Mouse (Mus musculus): ENCODE results near the gene Gm47985. TPM values are rescaled to one million over a fixed set of nuclear protein-coding genes. Genes with fewer than 3 reads are reported as not detected.

Gene Gm47985
- total and polyA plus RNA-seq, 3 experiments = 0.19 to 0.25 TPM; not detected in 1

- Histone ChIP-seq H3K9ac (ENCODE audit: control insufficient read depth, low read depth, low read length, poor library complexity, severe bottlenecking) (no peak overlapping the region), H3K4me1 (ENCODE audit: control insufficient read depth in 1 of 2, insufficient read depth in 2 of 2, low read length in 2 of 2) (peaks cover 30 to 40% of the 10 kb centered on the region in 2 experiments), H3K36me3 (ENCODE audit: control insufficient read depth in 1 of 2, insufficient read depth in 2 of 2, low read length in 2 of 2) (peaks cover 0 to 36% of the 10 kb centered on the region in 2 experiments; a peak in 2 of 4 replicates), H3K27ac (ENCODE audit: control insufficient read depth, low read depth, low read length) (peak overlapping the region; percentile 69), H3K4me3 (ENCODE audit: control insufficient read depth in 1 of 2, insufficient read depth in 1 of 2, low read depth in 2 of 2, low read length in 2 of 2) (no peak overlapping the region), H3K27me3 (ENCODE audit: control insufficient read depth in 1 of 2, insufficient read depth in 2 of 2, low read length in 2 of 2) (no peaks in the 10 kb centered on the region), H3K79me2 (ENCODE audit: control insufficient read depth, insufficient read depth, low read length, poor library complexity) (no peaks in the 10 kb centered on the region), H3K9me3 (replicated peaks; ENCODE audit: insufficient read depth, low read length) (no peaks in the 10 kb centered on the region)
- no peak for TF ChIP-seq UBTF (IDR thresholded peaks at IDR 0.05; ENCODE audit: borderline replicate concordance, insufficient read depth, low read depth, low read length)
- TF ChIP-seq RCOR1 (IDR thresholded peaks at IDR 0.05; ENCODE audit: low read depth, low read length) = peak; percentile 83
- peak; percentile 97 for TF ChIP-seq ETS1 (IDR thresholded peaks at IDR 0.05; ENCODE audit: low read depth, low read length)
- 0 out of 2 replicates have a peak, but pooled peaks have one; percentile 18 for TF ChIP-seq JUND (IDR thresholded peaks at IDR 0.05; ENCODE audit: low read depth, low read length)
- TF ChIP-seq USF1 (IDR thresholded peaks at IDR 0.05; ENCODE audit: low read depth, low read length) = peak; percentile 27; the same call in 1 of the 2 replicates
- TF ChIP-seq SIN3A (IDR thresholded peaks at IDR 0.05; ENCODE audit: low read length) = peak; percentile 69
- peak; percentile 43; the same call in 1 of the 2 replicates for TF ChIP-seq MXI1 (IDR thresholded peaks at IDR 0.05; ENCODE audit: low read depth, low read length)
- peak; percentile 83 for TF ChIP-seq TCF12 (IDR thresholded peaks at IDR 0.05; ENCODE audit: low read depth, low read length)
- TF ChIP-seq GATA1 (IDR thresholded peaks at IDR 0.05; ENCODE audit: low read depth, low read length) = peak; percentile 89
- TF ChIP-seq TAL1 (IDR thresholded peaks at IDR 0.05; ENCODE audit: low read length) = no peak
- TF ChIP-seq EP300 (IDR thresholded peaks at IDR 0.05; ENCODE audit: low read depth in 1 of 2, low read length in 2 of 2) = peak; percentile 74 to 80; a peak in 3 of 4 replicates
- no peak for TF ChIP-seq MEF2A (IDR thresholded peaks at IDR 0.05; ENCODE audit: extremely low read depth, insufficient replicate concordance, low read depth, low read length, poor library complexity, severe bottlenecking)
- TF ChIP-seq MYB (IDR thresholded peaks at IDR 0.05; ENCODE audit: low read depth, low read length) = 0 out of 2 replicates have a peak, but pooled peaks have one; percentile 32
- no peak for TF ChIP-seq HCFC1 (IDR thresholded peaks at IDR 0.05; ENCODE audit: low read depth, low read length)
- no peak for TF ChIP-seq NELFE (IDR thresholded peaks at IDR 0.05; ENCODE audit: low read depth, low read length)
- 0 out of 2 replicates have a peak, but pooled peaks have one; percentile 53 for TF ChIP-seq MAFK (IDR thresholded peaks at IDR 0.05; ENCODE audit: borderline replicate concordance, low read depth, low read length)
- peak; percentile 68; the same call in 1 of the 2 replicates for TF ChIP-seq BHLHE40 (IDR thresholded peaks at IDR 0.05; ENCODE audit: borderline replicate concordance, low read depth, low read length)
- TF ChIP-seq POLR2AphosphoS2 (IDR thresholded peaks at IDR 0.05; ENCODE audit: low read length) = no peak
- 0 out of 2 replicates have a peak, but pooled peaks have one; percentile 8 for TF ChIP-seq ZNF384 (IDR thresholded peaks at IDR 0.05; ENCODE audit: low read depth, low read length)
- TF ChIP-seq POLR2AphosphoS5 (IDR thresholded peaks at IDR 0.05; ENCODE audit: borderline replicate concordance, low read depth, low read length) = no peak
- TF ChIP-seq MAZ (IDR thresholded peaks at IDR 0.05; ENCODE audit: low read depth, low read length) = no peak
- no peak for TF ChIP-seq POLR2A (IDR thresholded peaks at IDR 0.05; ENCODE audit: control insufficient read depth in 1 of 2, insufficient read depth in 1 of 2, low read depth in 1 of 2, low read length in 2 of 2, poor library complexity in 1 of 2)
- TF ChIP-seq ZKSCAN1 (IDR thresholded peaks at IDR 0.05; ENCODE audit: low read depth, low read length) = no peak
- TF ChIP-seq E2F4 (IDR thresholded peaks at IDR 0.05; ENCODE audit: borderline replicate concordance, low read depth, low read length) = no peak
- DNase-seq (ENCODE audit: low read depth, low spot score) = peak; percentile 71
Observed at GRCm38 (mm10) chr1:151171572-151172461, 10.5 kb upstream of the Gm47985 start.
